Mouse (Mus musculus) layer of hippocampus, postnatal 10 days (tissue): ENCODE measurements at regions not wholly inside any gene's neighbourhood (a gene's known extent, or its start where the extent isn't known, plus 50 kb on each side); places are given as distances from the start of the nearest gene placed in this dataset.

ENCODE experiments used
- DNase-seq, 2 experiments: peaks; one replicate each; pipeline ENCODE4 v3.0.0; 2021; ENCODE audit warnings: low spot score in 2 of 2

DNA sequence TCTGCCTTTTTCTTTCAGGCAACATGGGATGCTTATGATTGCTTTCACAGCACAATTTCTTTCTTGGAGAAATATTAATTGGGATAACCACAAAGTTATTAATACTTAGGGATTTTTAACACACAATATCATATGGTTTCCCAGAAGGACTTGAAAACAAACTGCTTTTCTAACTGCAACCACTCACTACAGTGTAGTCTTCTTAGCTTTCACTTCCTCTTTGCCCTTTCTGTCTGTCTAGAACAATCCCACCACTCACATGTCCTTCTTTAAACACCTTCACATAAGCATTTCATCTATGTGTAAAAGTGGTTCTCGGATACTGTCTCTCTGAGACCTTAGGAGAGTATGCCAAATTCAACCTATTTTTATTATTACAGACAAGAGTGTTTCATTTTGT, 204.3 kb downstream of the C1d start:
- DNase-seq: no peak

DNA sequence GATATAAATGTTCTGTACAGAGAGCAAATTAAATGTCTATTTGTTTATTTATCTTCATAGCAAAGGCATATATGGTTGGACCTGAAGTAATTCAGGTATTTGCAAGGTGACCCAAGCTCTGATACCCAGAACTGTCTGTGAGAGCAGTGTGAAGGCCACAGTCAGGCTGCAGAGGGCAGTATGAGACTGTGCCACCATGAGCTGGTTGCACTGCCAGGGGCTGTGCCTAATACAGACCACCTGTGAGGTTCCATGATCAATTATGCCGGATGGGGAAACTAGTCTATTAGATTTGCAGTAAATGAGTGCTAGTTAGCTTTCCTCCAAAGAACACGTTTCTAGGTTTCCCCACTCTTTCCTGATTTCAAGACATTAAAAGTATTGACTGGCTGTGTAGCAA, 207.5 kb downstream of the C1d start:
- DNase-seq: peak; percentile 37 to 51

DNA sequence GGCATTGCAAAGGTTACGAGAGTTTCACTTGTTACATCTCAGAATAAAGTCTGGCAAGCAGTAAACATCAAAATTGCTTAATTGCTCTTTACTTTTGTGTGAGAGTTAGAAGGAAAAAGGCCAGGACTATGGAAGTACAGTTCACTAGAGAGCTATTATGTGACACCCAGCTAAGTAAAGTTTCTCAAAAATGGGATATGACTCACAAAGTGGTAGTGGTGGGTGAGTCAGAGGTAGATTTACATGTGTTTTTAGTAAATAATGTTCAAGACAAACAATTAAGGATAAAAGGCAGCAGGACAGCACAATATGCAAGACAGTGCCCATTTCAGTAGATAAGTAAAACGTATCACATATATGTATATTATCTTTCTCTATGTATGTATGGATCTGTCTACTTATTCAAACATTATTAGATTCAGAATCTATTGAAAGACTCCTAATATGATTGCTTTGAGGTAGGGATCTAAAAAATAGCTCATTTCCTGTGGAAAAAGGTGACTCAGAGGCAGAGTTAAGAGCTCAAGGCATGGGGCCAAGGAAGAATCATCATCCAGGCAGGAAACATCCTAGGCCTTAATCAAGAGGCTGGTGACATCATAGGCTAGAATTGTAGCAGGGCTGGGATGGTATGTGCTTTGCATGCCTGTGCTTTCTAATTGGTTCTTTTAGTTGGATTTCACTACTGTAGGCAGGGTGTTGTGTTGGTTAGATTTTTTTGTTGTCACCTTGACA, 211.2 kb downstream of the C1d start:
- DNase-seq: no peak

DNA sequence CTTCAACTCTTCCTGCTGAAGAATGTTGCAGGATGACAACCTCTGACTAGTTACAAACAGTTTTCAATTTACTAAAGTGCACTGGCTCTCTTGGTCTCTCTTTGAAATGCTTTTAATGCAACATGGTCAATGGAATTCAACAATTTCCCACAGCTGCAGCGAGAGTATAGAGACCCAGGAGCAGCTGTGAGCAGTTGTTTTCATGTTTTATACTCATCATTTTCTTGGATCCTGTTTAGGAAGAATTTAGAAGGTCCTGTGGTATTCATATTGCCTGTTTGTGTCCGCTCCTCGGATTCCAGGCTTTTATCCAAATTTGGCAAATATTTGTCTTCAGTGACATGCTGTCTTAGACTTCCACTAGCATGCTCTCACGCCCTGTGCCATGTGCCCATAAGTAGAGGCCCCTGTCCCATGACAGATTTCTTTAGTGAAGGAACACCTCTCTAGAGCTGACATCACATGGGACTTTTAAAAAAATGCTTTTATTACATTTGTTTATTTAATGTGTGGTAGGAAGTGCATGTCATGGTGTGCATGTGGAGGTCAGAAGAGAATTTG, 224.1 kb downstream of the C1d start:
- DNase-seq: no peak

DNA sequence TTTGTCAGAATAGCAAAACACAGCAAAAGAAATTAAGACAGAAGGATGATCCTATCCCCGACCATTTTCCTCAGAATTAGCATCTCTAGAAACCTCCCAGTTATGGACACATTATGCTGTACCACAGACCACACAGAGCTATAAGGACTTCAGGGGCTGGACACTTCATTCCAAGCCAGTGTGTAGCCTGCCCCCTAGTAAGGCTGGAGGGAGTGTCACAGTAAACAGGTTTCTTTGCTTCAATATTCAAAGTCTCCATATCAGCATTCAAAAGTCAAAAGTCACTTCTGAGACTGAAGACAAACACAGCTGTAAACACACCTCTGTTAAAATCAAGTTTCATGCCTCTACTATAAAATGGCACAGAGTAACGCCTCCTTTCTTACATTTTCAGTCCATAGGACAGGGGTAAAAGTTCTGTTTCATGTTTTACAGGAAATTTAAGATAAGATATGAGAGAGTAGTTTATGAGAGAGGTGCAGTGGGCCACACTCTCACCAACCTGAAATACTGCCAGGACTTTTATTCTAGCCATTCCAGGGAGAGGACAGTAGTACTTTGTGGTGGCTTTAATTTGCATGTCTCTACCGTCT, 226.6 kb downstream of the C1d start:
- DNase-seq: no peak

DNA sequence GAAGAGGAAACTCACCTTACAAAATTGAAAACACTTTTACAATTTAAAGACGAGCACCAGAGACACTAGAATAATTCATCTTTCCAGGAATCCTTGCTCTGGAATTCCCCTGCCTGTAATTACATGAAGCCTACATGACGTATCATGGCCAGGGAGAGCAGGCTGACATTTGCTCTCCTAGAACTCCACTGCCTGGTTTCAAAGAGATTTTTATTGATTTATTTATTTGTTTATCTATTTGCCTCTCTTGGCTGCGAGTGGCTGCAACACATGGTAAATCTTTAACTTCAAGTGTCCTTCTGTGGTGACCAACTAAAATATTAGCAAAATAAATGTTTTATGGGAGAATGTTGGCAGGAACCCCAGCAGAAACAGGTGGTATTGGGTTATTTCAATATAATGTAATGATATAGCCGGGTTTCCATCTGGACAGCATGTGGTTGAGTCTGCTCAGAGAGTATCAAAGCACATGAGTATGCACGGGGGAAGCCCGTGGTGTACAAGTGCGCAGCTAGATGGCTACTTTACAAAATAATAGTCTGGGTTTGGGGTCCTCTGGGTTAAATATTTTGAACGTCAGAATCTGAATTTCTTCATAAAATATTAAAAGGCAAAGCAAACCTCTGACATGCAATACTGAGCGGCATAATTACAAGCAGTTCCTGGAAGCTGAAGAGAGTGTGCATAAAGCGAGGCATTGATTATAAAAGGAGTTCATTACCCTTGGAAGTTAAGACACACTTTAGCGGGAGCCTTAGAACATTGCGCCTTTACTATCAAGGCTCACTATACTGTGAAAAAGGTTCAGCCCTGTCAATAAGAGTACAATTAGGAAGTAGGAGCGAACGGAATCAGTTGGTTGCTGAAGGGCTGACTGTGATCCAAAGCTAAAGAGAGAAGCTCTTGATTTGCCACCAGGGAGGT, 244.0 kb downstream of the C1d start:
- no peak for DNase-seq

DNA sequence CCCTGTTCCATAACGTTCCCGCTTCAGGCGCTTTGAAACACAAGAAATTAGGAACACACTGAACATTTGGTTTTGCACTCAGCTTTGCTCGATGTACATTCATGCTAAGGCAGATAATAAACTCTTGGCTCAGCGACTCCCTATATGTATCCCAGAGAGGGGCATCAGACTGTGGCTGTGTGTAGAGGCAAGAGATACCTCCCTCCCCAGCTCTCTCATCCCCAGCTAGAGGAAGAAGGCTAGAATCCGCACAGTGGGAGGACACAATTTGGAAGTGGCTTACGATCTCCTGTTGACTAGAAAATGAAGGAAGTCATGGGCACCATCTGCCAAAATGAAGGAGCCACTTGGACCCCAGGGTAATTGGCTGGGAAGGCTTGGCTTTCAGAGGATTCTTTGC, 244.7 kb downstream of the C1d start:
- no peak for DNase-seq

DNA sequence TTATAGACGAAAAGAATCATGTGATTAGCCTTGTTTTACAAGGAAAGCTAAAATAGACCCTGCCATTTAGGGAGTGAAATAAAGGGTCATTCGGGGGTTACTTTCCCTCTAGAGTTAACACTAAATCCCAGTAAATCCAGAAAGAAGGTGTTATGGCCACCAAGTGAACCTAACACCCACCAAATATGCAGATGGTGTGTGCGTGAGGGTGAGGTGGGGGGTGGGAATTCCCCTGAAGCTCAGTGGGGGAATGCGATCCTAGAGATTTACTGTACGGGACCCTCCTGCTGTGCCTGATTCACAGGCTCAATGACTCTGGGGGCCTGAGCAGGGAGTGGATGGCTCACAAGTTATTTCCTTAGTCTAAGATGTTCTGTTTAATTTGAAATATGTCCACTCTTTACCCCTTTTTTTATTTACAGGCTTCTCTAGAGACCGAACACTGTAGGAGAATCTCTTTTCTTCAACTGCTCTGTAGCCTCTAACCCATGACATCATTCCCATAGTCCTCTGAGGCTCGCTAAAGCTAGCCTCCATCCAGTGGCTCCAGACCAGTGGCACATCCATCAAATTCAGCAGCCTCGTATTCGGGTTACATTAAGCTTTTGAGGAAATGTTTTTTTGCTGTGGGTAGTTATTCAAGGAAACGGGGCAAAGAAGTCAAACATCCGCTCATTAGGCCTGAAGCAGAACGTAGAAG, 265.0 kb downstream of the C1d start:
- DNase-seq: no peak

DNA sequence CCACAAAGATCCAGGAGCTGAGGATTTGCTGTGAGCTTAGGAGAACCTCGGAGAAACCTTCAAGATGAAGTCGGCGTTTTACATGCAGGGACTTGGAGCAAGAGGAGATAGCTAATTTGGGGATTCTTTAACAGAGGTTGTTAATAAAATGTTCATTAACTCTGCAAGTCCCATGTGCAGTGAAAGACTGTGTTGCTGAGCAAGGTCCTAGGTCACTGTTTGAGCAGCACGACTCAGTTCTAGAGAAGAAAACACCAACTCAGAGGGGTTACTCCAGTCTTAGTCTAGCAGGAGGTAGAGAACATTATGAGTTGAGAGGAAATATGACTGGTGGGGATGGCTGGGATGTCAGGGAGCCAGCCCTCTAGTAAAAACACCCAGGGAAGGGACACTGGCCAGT, 265.9 kb downstream of the C1d start:
- DNase-seq: no peak

DNA sequence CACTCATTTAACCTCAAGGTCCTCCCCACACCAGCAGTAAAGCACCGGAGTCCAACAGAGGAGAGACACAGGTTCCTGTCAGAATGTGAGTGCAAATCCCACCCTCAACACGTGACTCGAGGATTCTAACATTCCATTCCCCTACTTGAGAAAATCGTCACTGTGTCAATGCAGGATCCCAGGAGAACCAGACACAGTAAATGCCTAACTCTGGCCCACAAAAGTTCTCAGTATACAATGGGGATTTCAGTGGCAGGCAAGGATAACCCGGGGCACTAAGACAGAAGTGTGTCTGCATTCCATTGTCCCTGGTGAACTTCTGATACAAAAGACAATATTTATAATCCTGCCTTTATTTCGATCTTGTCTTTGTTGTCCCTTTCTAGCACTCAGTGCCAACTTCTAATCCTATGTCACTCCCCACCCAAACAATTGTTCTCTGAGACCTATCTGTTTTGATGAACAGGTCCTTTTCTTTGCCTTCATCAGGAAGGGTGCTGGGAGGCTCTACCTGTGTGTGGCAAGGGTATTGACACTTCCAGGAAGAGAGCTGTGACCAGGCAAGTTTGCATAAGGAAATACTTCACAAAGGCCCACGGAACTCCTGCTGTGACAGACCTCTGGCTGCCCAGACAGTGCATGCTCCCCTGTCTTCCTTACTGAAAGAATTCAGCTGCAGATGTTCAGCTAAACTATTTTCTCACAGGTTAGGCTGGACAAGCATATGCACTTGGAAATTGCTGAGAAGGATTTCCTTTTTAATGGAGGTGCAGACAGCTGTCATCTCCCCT, 267.8 kb downstream of the C1d start:
- no peak for DNase-seq

DNA sequence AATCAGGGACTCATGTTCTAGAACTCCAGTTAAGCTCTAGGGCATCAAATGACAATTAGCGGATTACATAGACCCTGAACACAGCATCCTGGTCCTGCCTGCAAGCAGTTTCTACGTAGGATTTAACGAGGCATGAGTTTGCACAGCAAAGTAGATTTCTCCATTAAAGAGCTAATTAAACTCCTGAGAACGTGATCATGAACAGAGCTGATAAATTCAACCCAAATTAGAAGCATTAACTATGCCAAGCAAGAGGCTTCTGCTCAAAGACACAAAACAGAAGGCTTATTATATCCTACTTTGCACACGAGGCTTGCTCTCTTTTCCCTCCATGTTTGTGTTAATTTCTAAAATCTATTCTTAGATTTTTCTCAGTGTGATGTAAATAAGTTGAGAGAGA, 269.1 kb downstream of the C1d start:
- DNase-seq: no peak

DNA sequence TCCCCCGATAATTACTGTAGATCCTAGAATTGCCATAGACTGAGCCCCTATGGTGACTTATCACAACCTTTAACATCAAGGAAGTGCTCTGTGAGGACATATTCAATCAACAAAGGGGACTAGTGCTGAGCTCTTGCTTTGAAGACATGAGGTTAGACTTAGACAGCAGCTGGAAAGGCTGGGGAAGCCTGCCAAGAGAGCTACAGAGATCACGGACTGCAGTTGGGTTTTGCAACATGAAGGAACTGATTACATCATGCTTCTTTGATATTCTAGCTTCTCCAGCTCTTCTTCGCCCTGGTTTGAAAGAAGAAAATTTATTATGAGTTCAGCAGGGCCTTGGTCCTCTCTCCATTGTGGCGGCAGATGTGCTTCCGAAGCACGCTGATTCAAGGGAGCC, 271.2 kb downstream of the C1d start:
- no peak for DNase-seq

DNA sequence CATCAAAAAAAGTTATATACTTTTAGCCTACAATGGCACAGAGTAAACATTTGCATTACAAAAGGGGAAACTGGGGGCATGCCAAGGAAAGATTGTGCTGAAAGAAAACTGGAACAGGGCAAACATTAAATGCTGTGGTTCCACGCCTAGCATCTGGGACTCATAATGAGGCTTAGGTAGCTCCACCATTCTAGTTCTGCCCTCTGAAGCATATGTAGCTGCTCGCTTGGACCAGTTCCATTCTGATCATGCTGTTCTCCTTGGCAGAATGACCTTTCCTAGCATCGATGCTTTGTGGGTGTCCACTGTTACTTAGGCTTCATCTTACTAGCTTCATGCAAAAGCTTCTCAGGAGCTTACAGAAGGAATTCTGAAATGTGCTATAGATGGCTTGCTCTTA, 276.3 kb downstream of the C1d start:
- no peak for DNase-seq

DNA sequence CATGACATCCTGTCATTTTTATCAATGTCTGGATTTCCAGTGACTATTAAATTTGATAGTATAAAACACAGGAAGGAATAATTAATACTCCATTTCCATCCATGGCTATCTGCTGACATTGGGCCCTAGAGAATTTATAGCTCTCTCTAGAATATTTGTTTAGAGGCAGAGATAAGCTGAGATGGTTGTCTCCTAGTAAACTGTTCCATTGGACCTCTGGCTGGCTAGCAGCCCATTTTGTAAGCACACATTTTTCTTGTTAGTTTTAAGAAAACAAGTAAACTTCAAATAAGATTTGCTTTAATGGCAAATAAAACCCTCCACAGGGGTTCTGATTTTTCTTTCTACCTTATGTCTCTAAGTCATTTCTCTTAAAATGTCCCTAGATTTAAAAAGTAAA, 288.9 kb downstream of the C1d start:
- DNase-seq: no peak

DNA sequence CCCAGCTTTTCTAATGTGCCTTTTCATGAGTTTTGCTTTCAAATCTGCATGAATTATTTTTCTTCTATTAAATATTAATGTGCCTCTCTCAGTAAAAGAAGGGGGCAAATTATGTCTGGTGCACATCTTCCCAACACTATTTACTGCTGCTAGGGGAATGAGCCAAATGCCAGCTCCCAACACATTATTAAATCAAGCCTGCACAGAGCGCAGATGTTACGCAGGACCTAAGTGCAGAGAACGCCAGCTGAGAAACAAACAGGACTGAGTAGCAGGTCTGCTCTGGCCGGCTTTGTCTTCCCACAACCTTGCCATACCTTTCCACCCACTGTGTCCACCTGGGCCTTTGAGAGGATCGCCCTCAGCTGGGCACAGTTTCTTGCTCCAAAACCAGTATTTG, 291.8 kb downstream of the C1d start:
- no peak for DNase-seq

DNA sequence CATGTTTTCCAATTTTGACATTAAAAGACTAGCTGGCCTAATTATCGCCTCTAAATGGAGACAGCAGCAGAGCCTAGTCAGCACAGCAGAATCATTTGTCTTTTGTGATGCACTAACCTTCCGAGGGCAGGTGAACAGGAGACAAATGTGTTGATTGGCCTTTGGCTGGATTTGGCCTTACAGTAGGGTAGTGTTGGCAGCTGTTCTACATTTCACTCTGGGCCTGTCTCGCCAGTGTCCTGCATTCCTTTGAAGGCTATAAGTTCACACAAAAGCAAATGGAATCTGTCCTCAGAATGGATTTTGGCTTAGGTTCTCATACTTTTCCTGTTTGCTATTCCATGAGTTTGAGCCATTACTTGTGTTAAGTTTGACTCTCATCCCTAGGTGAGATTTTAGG, 297.9 kb downstream of the C1d start:
- no peak for DNase-seq

DNA sequence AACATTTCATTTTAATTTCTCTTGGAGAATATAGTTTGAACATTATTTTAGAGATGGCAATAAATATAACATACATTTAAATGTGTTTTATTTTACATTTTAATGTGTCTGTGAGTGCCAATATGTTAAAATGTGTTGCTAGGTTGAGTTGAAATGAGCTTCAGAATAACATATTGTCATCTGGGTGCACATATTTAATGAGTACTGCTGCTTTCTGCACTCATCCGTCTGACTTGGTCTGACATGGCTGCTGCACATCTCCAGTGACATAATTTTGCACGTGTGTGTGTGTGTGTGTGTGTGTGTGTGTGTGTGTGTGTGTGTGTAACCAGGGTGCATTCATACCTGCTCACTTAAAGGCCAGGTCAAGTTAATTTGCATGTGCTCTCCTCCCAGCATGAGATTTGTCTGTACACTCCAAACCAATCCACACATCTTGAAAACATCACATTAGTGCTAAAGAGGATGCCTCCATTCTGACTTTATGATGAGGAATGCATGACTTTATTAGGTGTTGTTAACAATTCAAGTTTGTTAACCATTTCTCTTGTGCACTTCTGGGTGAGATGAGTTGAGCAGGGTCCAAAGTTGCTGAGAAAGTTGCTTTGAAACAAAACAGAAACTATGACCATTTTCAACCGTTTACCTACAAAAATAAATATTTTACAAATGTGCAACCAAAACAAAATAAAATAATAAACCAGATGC, 334.6 kb downstream of the C1d start:
- DNase-seq: no peak

DNA sequence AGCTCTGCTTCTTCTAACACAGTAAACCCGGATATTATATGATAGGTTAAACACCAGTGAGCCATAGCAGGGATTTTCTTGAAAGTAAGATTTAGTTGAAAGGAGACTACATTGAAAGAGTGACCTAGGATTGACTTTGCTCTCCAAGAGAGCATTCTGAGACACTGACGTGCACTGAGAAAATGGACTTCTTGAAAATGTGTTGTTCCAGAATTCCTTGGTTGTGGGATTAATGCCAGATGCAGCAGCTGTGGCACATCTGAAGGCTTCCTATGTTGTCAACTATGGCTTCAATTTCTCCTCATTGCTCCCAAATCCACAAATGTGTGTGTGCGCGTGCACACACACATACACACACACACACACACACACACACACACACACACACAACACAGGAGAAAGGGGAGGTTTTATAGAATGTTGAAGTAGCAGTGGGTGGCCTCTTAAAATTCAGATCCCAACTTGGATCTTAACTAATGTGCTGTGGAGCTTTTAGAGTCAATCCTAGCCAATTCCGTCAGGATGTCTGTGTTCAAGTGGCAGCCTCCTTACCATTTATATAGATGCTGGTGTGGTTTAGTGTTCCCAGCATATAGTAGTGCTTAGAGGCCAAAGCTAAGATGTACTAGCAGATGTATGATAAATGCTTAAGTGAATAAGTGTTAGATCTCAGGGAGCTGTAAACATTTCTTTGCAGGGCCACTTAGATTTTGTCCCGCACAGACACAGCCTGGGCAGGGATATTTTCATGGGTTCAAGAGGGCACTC, 346.5 kb downstream of the C1d start:
- no peak for DNase-seq
